In the genomic region with DNA sequence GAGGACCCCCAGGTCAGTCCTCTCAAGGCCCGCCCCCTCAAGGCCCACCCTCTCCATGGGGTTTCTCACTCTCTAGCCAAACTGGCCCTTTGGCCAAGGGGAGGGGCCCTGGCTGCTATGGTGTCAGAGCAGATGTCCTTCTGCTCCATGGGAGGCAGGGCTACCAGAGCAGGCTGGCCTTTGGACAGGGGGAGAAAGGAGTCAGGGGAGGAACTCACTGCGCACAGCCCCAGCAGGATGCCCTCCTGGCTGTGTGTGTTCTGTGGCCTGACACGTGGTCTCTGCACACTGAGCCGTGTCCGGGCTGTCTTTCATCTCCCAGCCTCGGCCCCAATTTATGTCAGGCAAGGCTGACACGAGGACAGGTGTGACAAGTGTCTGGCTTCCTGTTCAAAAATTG, we compare ENCODE assay signal across 13 mouse cellular contexts. TPM values are rescaled to one million over a fixed set of nuclear protein-coding genes. Genes with fewer than 3 reads are reported as not detected.
DNase-seq lines count a peak whose midpoint lies in the region; ATAC-seq and TF ChIP-seq lines count a peak whose summit lies in the region.
"Had no signal": no experiment of that assay in that cellular context is flagged by ENCODE, and none has a peak within 500 bp of the region (broad histone marks: within the 10 kb centered on the region; RNA-seq: fewer than 3 reads in every experiment).

No protein-coding gene starts in this region.

- 32% methylated on average over 7 of the region's 7 CpGs for WGBS in kidney, adult 2 months
- WGBS in liver, embryonic 11.5 days = 60% methylated on average over 7 of the region's 7 CpGs
- 85% methylated on average over 7 of the region's 7 CpGs for WGBS in forebrain, embryonic 10.5 days

- no peak for TF ChIP-seq POLR2A in kidney, adult 2 months (IDR thresholded peaks at IDR 0.05; ENCODE audit: low read depth, low read length)

- H3K9me3 ChIP-seq in liver, embryonic 11.5 days (ENCODE audit: control insufficient read depth, low read length) = no peaks in the 10 kb centered on the region
- no peaks in the 10 kb centered on the region for H3K9me3 ChIP-seq in forebrain, embryonic 10.5 days
- H3K9me3 ChIP-seq: hindbrain, embryonic 15.5 days had no signal

- no peak overlapping the region for H3K9ac ChIP-seq in liver, embryonic 11.5 days (ENCODE audit: low read depth, low read length)
- H3K9ac ChIP-seq: hindbrain, embryonic 15.5 days had no signal

- peak overlapping the region; percentile 40; the same call in 1 of the 2 replicates for H3K27ac ChIP-seq in kidney, adult 2 months (ENCODE audit: insufficient read depth, low read depth, low read length)
- H3K27ac ChIP-seq in liver, embryonic 11.5 days (ENCODE audit: low read depth, low read length) = 0 out of 2 replicates have a peak overlapping the region, but pooled peaks have one; percentile 39
- no peak overlapping the region for H3K27ac ChIP-seq in forebrain, embryonic 10.5 days
- H3K27ac ChIP-seq: hindbrain, embryonic 15.5 days; macrophage had no signal

- DNase-seq in left cerebral cortex, postnatal 4 days = peak; percentile 63
- no peak for DNase-seq in left cerebral cortex, postnatal 25 days (ENCODE audit: low spot score in 2 of 2)
- peak; percentile 75 for DNase-seq in cerebellum, adult 8-10 months
- DNase-seq in kidney, adult 2 months = peak; percentile 93
- DNase-seq in liver, embryonic 11.5 days (ENCODE audit: low spot score) = no peak
- DNase-seq in testis, postnatal 10 days (ENCODE audit: low spot score) = no peak
- DNase-seq in forebrain, embryonic 10.5 days (ENCODE audit: extremely low spot score, low spot score) = no peak
- DNase-seq in heart, postnatal 25 days (ENCODE audit: low spot score) = no peak
- DNase-seq: heart, adult 18-20 months; right cerebral cortex, adult 18-20 months had no signal

- intact Hi-C loops in left cerebral cortex, postnatal 4 days (cut with DNase I) = no loop called here
- intact Hi-C loops in left cerebral cortex, postnatal 25 days (cut with DNase I) = no loop called here
- intact Hi-C loops in heart, postnatal 25 days (cut with DNase I) = no loop called here

- H3K4me2 ChIP-seq in liver, embryonic 11.5 days = no peak overlapping the region
- H3K4me2 ChIP-seq: hindbrain, embryonic 15.5 days had no signal

- no peak overlapping the region for H3K4me3 ChIP-seq in kidney, adult 2 months (ENCODE audit: insufficient read depth, low read depth, low read length)
- no peak overlapping the region for H3K4me3 ChIP-seq in liver, embryonic 11.5 days (ENCODE audit: low read depth, low read length)
- no peak overlapping the region for H3K4me3 ChIP-seq in forebrain, embryonic 10.5 days
- H3K4me3 ChIP-seq: hindbrain, embryonic 15.5 days had no signal

- TF ChIP-seq CTCF in kidney, adult 2 months (conservative IDR thresholded peaks at IDR 0.05; ENCODE audit: insufficient read depth, insufficient read length, low read depth, low read length) = no peak

- H3K36me3 ChIP-seq in kidney, adult 2 months (ENCODE audit: control insufficient read depth, insufficient read depth, low read length) = no peaks in the 10 kb centered on the region
- no peaks in the 10 kb centered on the region for H3K36me3 ChIP-seq in liver, embryonic 11.5 days (ENCODE audit: control insufficient read depth, insufficient read depth, low read length)
- no peaks in the 10 kb centered on the region for H3K36me3 ChIP-seq in forebrain, embryonic 10.5 days (replicated peaks)
- H3K36me3 ChIP-seq: hindbrain, embryonic 15.5 days had no signal

- H3K4me1 ChIP-seq in kidney, adult 2 months (ENCODE audit: control insufficient read depth, insufficient read depth, low read length) = peaks cover 21% of the 10 kb centered on the region
- peaks cover 12% of the 10 kb centered on the region for H3K4me1 ChIP-seq in liver, embryonic 11.5 days (replicated peaks; ENCODE audit: control insufficient read depth, insufficient read depth, low read length)
- H3K4me1 ChIP-seq in forebrain, embryonic 10.5 days = peaks cover 7% of the 10 kb centered on the region

- peak; percentile 84 for ATAC-seq in liver, embryonic 11.5 days (replicated peaks; ENCODE audit: low FRiP score)
- ATAC-seq: forebrain, embryonic 14.5 days had no signal

- H3K27me3 ChIP-seq in kidney, adult 2 months (replicated peaks; ENCODE audit: control insufficient read depth, insufficient read depth, low read length) = no peaks in the 10 kb centered on the region
- no peaks in the 10 kb centered on the region; the same call in 1 of the 2 replicates for H3K27me3 ChIP-seq in liver, embryonic 11.5 days (replicated peaks; ENCODE audit: control insufficient read depth, insufficient read depth, low read length)
- H3K27me3 ChIP-seq in forebrain, embryonic 10.5 days (ENCODE audit: poor library complexity, severe bottlenecking) = peaks cover 21% of the 10 kb centered on the region
- H3K27me3 ChIP-seq: hindbrain, embryonic 15.5 days had no signal

RNA-seq across cellular contexts. Expression of a gene that starts 8.6 kb away (rescaled TPM):
- 10 to 100 TPM; 63.1 to 63.3 TPM for total RNA-seq in left cerebral cortex, postnatal 4 days (2021)
- 100 to 1,000 TPM; 119 to 138 TPM for total RNA-seq in left cerebral cortex, postnatal 25 days (2021)
- polyA plus RNA-seq in kidney, adult 2 months (2012; rRNA removed) = 18.9 and 26.7 TPM in 2 replicates
- 0.96 and 1.1 TPM in 2 replicates for polyA plus RNA-seq in liver, embryonic 11.5 days (2014; fragmentation: Nextera tagmentation; extraction: Ambion mirVana)
- polyA plus RNA-seq in forebrain, embryonic 10.5 days (2016; fragmentation: Nextera tagmentation; extraction: Ambion mirVana) = 0.87 and 1.2 TPM in 2 replicates
- 1 to 10 TPM; 9.1 to 9.9 TPM for total RNA-seq in heart, postnatal 25 days (2021)
- polyA plus RNA-seq: macrophage had no signal

RNA-seq across cellular contexts. Expression of a gene that starts 46.0 kb away (rescaled TPM):
- 1 to 10 TPM; 4.8 to 6.4 TPM for total RNA-seq in left cerebral cortex, postnatal 4 days (2021)
- 10 to 100 TPM; 34.1 to 36.7 TPM for total RNA-seq in left cerebral cortex, postnatal 25 days (2021)
- 397 and 415 TPM in 2 replicates for polyA plus RNA-seq in kidney, adult 2 months (2012; rRNA removed)
- 16.5 and 19.1 TPM in 2 replicates for polyA plus RNA-seq in liver, embryonic 11.5 days (2014; fragmentation: Nextera tagmentation; extraction: Ambion mirVana)
- polyA plus RNA-seq in forebrain, embryonic 10.5 days (2016; fragmentation: Nextera tagmentation; extraction: Ambion mirVana) = 17.0 and 19.6 TPM in 2 replicates
- 10 to 100 TPM; 21.9 to 25.9 TPM for total RNA-seq in heart, postnatal 25 days (2021)

Comparison
In these comparisons a context has a peak if more than half of its experiments do, and no peak if none do; other contexts are left out.
1. DNase-seq: peak in left cerebral cortex, postnatal 4 days (single experiment), cerebellum, adult 8-10 months (single experiment) and kidney, adult 2 months (single experiment); none in left cerebral cortex, postnatal 25 days (0 of 2), liver, embryonic 11.5 days (single experiment), testis, postnatal 10 days (single experiment), forebrain, embryonic 10.5 days (single experiment) and heart, postnatal 25 days (single experiment).
2. RNA of a gene that starts 8.6 kb away (total RNA-seq): 119 to 138 TPM in left cerebral cortex, postnatal 25 days and 63.1 to 63.3 TPM in left cerebral cortex, postnatal 4 days; 9.1 to 9.9 TPM in heart, postnatal 25 days; every median in the first group is over 4 times any median in the second.